Mouse (Mus musculus) intestine, postnatal 0 days (tissue): Measurements from ENCODE around the gene Zfp420. TPM values are rescaled to one million over a fixed set of nuclear protein-coding genes. Genes with fewer than 3 reads are reported as not detected.

Experiments
- ATAC-seq: fragments of 200-750 bp; cut with Nextera tagmentation; 2 replicates; pipeline ENCODE4 v1.8.0; 2017; ENCODE audit warnings: mild to moderate bottlenecking, moderate TSS enrichment, moderate library complexity
- H3K27ac ChIP-seq: fragments of 300-500 bp; sonication (generic); 2 replicates; pipeline ENCODE4 v1.5.1; 2014; ENCODE audit warnings: mild to moderate bottlenecking, low read depth, low read length, moderate library complexity
- H3K27me3 ChIP-seq: fragments of 300-500 bp; sonication (generic); replicated peaks from 2 replicates; pipeline ENCODE4 v1.6.1; 2014; ENCODE audit warnings: low read length, mixed read lengths; ENCODE audit not compliant: control insufficient read depth, insufficient read depth
- H3K36me3 ChIP-seq: fragments of 300-500 bp; sonication (generic); 2 replicates; pipeline ENCODE4 v1.6.1; 2014; ENCODE audit warnings: mild to moderate bottlenecking, moderate library complexity; ENCODE audit not compliant: control insufficient read depth, insufficient read depth
- H3K4me1 ChIP-seq: fragments of 300-500 bp; sonication (generic); replicated peaks from 2 replicates; pipeline ENCODE4 v1.6.1; 2014; ENCODE audit warnings: antibody characterized with exemption, low read length, mixed read lengths; ENCODE audit not compliant: control insufficient read depth, insufficient read depth
- H3K4me2 ChIP-seq: fragments of 300-500 bp; sonication (generic); replicated peaks from 2 replicates; pipeline ENCODE4 v1.6.1; 2014; ENCODE audit warnings: low read depth, mild to moderate bottlenecking, moderate library complexity
- H3K4me3 ChIP-seq: fragments of 300-500 bp; sonication (generic); 2 replicates; pipeline ENCODE4 v1.5.1; 2014; ENCODE audit warnings: low read depth, low read length
- H3K9ac ChIP-seq: fragments of 300-500 bp; sonication (generic); 2 replicates; pipeline ENCODE4 v1.6.1; 2014; ENCODE audit warnings: mild to moderate bottlenecking, low read depth, low read length
- H3K9me3 ChIP-seq: fragments of 300-500 bp; sonication (generic); 2 replicates; pipeline ENCODE4 v1.6.1; 2016; ENCODE audit warnings: mixed run types; ENCODE audit not compliant: control insufficient read depth
- CTCF ChIP-seq: sonication (generic); IDR thresholded peaks from 2 replicates; pipeline ENCODE4 v1.5.1; 2016; ENCODE audit warnings: low read depth, mild to moderate bottlenecking, control low read depth, antibody characterized with exemption, moderate library complexity
- WGBS: fragments of 180-500 bp; shearing (Covaris S2); extraction: QIAGEN DNeasy Blood & Tissue Kit; methylation state at CpG from one replicate; pipeline ENCODE4 v1.1.7; 2014; 5-methylcytosine and 5-hydroxymethylcytosine counted together
- polyA plus RNA-seq: library from polyadenylated mRNA; unstranded; fragments of >200 nt; fragmentation: Nextera tagmentation; extraction: Ambion mirVana; gene quantifications from 2 replicates; pipeline ENCODE4 v1.2.1, GENCODE M21; 2015

Zfp420 gene
- polyA plus RNA-seq, 1 experiment from 2014 or later: 1.5 TPM

DNA sequence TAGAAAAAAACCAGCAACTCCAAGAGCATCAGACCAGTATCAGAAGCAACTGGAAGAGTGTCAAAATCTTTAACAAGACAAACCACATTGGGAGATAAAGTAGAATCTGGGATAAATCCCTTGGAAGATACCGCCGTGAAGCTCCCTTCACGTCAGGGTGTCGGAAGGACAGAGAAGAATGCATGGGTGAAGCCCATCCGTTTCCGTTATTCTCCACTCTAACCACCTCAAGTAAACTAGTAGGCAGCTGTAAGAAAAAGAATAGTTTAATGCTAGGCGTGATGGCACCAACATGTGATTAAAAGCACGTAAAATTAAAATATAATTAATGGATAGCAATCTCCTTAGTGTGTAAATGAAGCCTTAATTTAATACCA, 46.9 kb downstream of the Zfp420 start:
- Histone ChIP-seq H3K4me3 (peak overlapping the region; percentile 64), H3K9me3 (no peaks in the 10 kb centered on the region), H3K9ac (0 out of 2 replicates have a peak overlapping the region, but pooled peaks have one; percentile 68), H3K4me1 (no peaks in the 10 kb centered on the region), H3K27ac (peak overlapping the region; percentile 87; the same call in 1 of the 2 replicates), H3K4me2 (peak overlapping the region; percentile 71), H3K27me3 (no peaks in the 10 kb centered on the region), H3K36me3 (no peaks in the 10 kb centered on the region; the same call in 1 of the 2 replicates)
- no peak for ATAC-seq
- 21% methylated on average over 8 of the region's 8 CpGs for WGBS
- TF ChIP-seq CTCF: no peak

- Histone ChIP-seq H3K27ac (no peak overlapping the region), H3K4me1 (no peaks in the 10 kb centered on the region), H3K9ac (no peak overlapping the region), H3K4me3 (no peak overlapping the region), H3K36me3 (peaks cover 4% of the 10 kb centered on the region; the same call in 1 of the 2 replicates), H3K4me2 (peak overlapping the region; percentile 71; the same call in 1 of the 2 replicates), H3K9me3 (no peaks in the 10 kb centered on the region), H3K27me3 (no peaks in the 10 kb centered on the region)
- TF ChIP-seq CTCF: no peak
- 92% methylated on average over 5 of the region's 5 CpGs for WGBS
- ATAC-seq: no peak
Measured at GRCm38 (mm10) chr7:29907206-29907605, 47.4 kb downstream of the Zfp420 start.

- H3K4me2 ChIP-seq: peak within 1 kb of the TSS; percentile 62
- under 1% methylated on average over 33 of the region's 33 CpGs for WGBS
- peak within 1 kb of the TSS; percentile 34 for H3K9ac ChIP-seq
- peak within 1 kb of the TSS; percentile 60 for H3K4me3 ChIP-seq
- TF ChIP-seq CTCF: no peak
- peaks cover 12% of the 10 kb centered on the region for H3K36me3 ChIP-seq
- no peak within 1 kb of the TSS for H3K27ac ChIP-seq
- H3K4me1 ChIP-seq: no peaks in the 10 kb centered on the region
- H3K9me3 ChIP-seq: no peaks in the 10 kb centered on the region
- no peaks in the 10 kb centered on the region for H3K27me3 ChIP-seq
- ATAC-seq: peak; percentile 69
Measured at GRCm38 (mm10) chr7:29908130-29908950, 48.6 kb downstream of the Zfp420 start, which contains the start of gene Zfp383. Gene Zfp383, plus strand, starts transcription at chr7:29908223.

- H3K4me3 ChIP-seq: no peak overlapping the region
- WGBS: 79% methylated on average over 2 of the region's 2 CpGs
Measured at GRCm38 (mm10) chr7:29910252-29910651, 50.5 kb downstream of the Zfp420 start.

GRCm38 (mm10) chr7:29912172-29912571, 52.4 kb downstream of the Zfp420 start:
- H3K4me1 ChIP-seq: no peaks in the 10 kb centered on the region
- H3K27me3 ChIP-seq: no peaks in the 10 kb centered on the region
- TF ChIP-seq CTCF: no peak
- 91% methylated on average over 13 of the region's 13 CpGs for WGBS
- peaks cover 36% of the 10 kb centered on the region for H3K36me3 ChIP-seq
- no peak overlapping the region for H3K9ac ChIP-seq
- no peak overlapping the region for H3K4me2 ChIP-seq
- H3K9me3 ChIP-seq: no peaks in the 10 kb centered on the region
- no peak for ATAC-seq
- H3K27ac ChIP-seq: no peak overlapping the region
- no peak overlapping the region for H3K4me3 ChIP-seq

More at GRCm38 (mm10) chr7:29910252-29910651, 50.5 kb downstream of the Zfp420 start:
- no peak overlapping the region for H3K4me2 ChIP-seq
- no peaks in the 10 kb centered on the region for H3K4me1 ChIP-seq
- ATAC-seq: no peak
- TF ChIP-seq CTCF: no peak
- no peak overlapping the region for H3K27ac ChIP-seq
- H3K27me3 ChIP-seq: no peaks in the 10 kb centered on the region
- H3K36me3 ChIP-seq: peaks cover 29% of the 10 kb centered on the region
- no peak overlapping the region for H3K9ac ChIP-seq
- H3K9me3 ChIP-seq: no peaks in the 10 kb centered on the region

GRCm38 (mm10) chr7:29917371-29918061, 57.7 kb downstream of the Zfp420 start:
- ATAC-seq: no peak
- H3K4me2 ChIP-seq: no peak overlapping the region

More at GRCm38 (mm10) chr7:29917371-29918061, 57.7 kb downstream of the Zfp420 start:
- H3K4me1 ChIP-seq: no peaks in the 10 kb centered on the region
- no peaks in the 10 kb centered on the region for H3K9me3 ChIP-seq
- H3K27me3 ChIP-seq: no peaks in the 10 kb centered on the region
- H3K4me3 ChIP-seq: no peak overlapping the region
- H3K27ac ChIP-seq: no peak overlapping the region
- no peak overlapping the region for H3K9ac ChIP-seq
- 50% methylated on average over 6 of the region's 6 CpGs for WGBS
- H3K36me3 ChIP-seq: peaks cover 30% of the 10 kb centered on the region
- no peak for TF ChIP-seq CTCF
